ENCODE assay signal across 18 mouse cellular contexts in genomic region chr17:30690181-30690580, GRCm38 (mm10).
DNase-seq lines count a peak whose midpoint lies in the region; ATAC-seq lines count a peak whose summit lies in the region.
"Had no signal": no experiment of that assay in that cellular context is flagged by ENCODE, and none has a peak within 500 bp of the region (broad histone marks: within the 10 kb centered on the region; RNA-seq: fewer than 3 reads in every experiment).

No protein-coding gene starts in this region.

- no peak for ATAC-seq in erythroblast, adult 5-6 weeks (replicated peaks; ENCODE audit: low FRiP score, poor library complexity, severe bottlenecking)
- ATAC-seq: CD4-positive, CD25-positive, alpha-beta regulatory T cell, adult 4 months; forebrain, embryonic 15.5 days; hindbrain, postnatal 0 days; inflammation-experienced regulatory T-cells, adult 6 months; intestine, embryonic 16.5 days had no signal

- DNase-seq in cerebellum, adult 9-10 months: peak; percentile 1
- DNase-seq in cerebellum, postnatal 4 days (ENCODE audit: low spot score in 2 of 2): no peak
- DNase-seq in cerebellum, postnatal 14 days: peak; percentile 32 to 52
- peak; percentile 25 to 31 for DNase-seq in cerebellum, postnatal 36 days
- DNase-seq in urinary bladder, postnatal 36 days (ENCODE audit: low spot score in 2 of 2): no peak
- DNase-seq: adrenal gland, adult 2 months; adrenal gland, postnatal 14 days; gastrocnemius, postnatal 25 days; heart, adult 18-20 months; heart, postnatal 10 days; heart, postnatal 36 days; kidney, adult 18-20 months had no signal

Comparison
In these comparisons a context has a peak if more than half of its experiments do, and no peak if none do; other contexts are left out.
1. DNase-seq: peak in cerebellum, adult 9-10 months (single experiment), cerebellum, postnatal 14 days (2 of 2) and cerebellum, postnatal 36 days (2 of 2); none in cerebellum, postnatal 4 days (0 of 2) and urinary bladder, postnatal 36 days (0 of 2).